Mouse (Mus musculus): Measurements from ENCODE around the gene Fnip2. TPM values are rescaled to one million over a fixed set of nuclear protein-coding genes. Genes with fewer than 3 reads are reported as not detected.

The Fnip2 gene
- polyA plus RNA-seq, 1 experiment from 2014 or later, result 6.9 TPM

GRCm38 (mm10) chr3:79478880-79479279 is 88.7 kb downstream of the Fnip2 start:
- H3K9me3 ChIP-seq (ENCODE audit: control insufficient read depth, low read length), result no peaks in the 10 kb centered on the region
- no peaks in the 10 kb centered on the region for H3K4me1 ChIP-seq (ENCODE audit: control insufficient read depth, insufficient read depth, low read length)
- H3K4me2 ChIP-seq (replicated peaks; ENCODE audit: low read depth, low read length), result no peak overlapping the region
- H3K4me3 ChIP-seq (ENCODE audit: low read length), result no peak overlapping the region
- ATAC-seq (ENCODE audit: low FRiP score, low TSS enrichment), result no peak
- 71% methylated on average over 4 of the region's 4 CpGs for whole genome bisulfite sequencing
- H3K9ac ChIP-seq (ENCODE audit: low read depth, low read length), result no peak overlapping the region
- H3K27me3 ChIP-seq (ENCODE audit: control insufficient read depth, insufficient read depth, low read length), result no peaks in the 10 kb centered on the region
- no peak overlapping the region for H3K27ac ChIP-seq (ENCODE audit: low read depth, low read length)
- H3K36me3 ChIP-seq (ENCODE audit: control insufficient read depth, insufficient read depth, low read length), result peaks cover 23% of the 10 kb centered on the region

DNA sequence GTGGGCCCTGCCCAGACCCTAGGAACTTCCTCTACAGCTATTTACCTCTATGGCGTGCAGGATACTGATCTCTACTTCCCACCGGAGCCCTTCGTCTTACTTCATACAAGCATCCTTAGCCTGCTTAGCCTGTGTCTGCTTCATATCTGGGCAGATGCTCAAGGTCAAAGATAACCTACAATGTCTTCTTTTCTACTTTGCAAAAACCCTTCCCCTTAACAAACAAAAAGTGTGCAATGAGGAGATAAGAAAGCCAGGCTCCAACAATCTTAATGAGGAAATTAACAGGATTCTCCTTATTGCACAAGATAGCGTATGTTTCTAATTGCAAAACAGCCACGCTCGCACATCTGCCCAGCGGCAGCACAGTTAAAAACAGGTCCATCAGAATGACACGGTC is 89.2 kb downstream of the Fnip2 start:
- no peak for ATAC-seq (ENCODE audit: low FRiP score, low TSS enrichment)
- Histone ChIP-seq H3K4me3 (ENCODE audit: low read length) (no peak overlapping the region), H3K4me1 (ENCODE audit: control insufficient read depth, insufficient read depth, low read length) (no peaks in the 10 kb centered on the region), H3K9me3 (ENCODE audit: control insufficient read depth, low read length) (no peaks in the 10 kb centered on the region), H3K36me3 (ENCODE audit: control insufficient read depth, insufficient read depth, low read length) (peaks cover 23% of the 10 kb centered on the region), H3K27ac (ENCODE audit: low read depth, low read length) (no peak overlapping the region), H3K27me3 (ENCODE audit: control insufficient read depth, insufficient read depth, low read length) (no peaks in the 10 kb centered on the region), H3K9ac (ENCODE audit: low read depth, low read length) (no peak overlapping the region), H3K4me2 (replicated peaks; ENCODE audit: low read depth, low read length) (no peak overlapping the region)
- WGBS, result 86% methylated on average over 8 of the region's 8 CpGs

GRCm38 (mm10) chr3:79475980-79476379 is 91.6 kb downstream of the Fnip2 start:
- Histone ChIP-seq H3K4me2 (replicated peaks; ENCODE audit: low read depth, low read length) (no peak overlapping the region), H3K27ac (ENCODE audit: low read depth, low read length) (no peak overlapping the region), H3K27me3 (ENCODE audit: control insufficient read depth, insufficient read depth, low read length) (no peaks in the 10 kb centered on the region), H3K9me3 (ENCODE audit: control insufficient read depth, low read length) (no peaks in the 10 kb centered on the region), H3K36me3 (ENCODE audit: control insufficient read depth, insufficient read depth, low read length) (peaks cover 12% of the 10 kb centered on the region), H3K4me1 (ENCODE audit: control insufficient read depth, insufficient read depth, low read length) (no peaks in the 10 kb centered on the region), H3K9ac (ENCODE audit: low read depth, low read length) (no peak overlapping the region), H3K4me3 (ENCODE audit: low read length) (no peak overlapping the region)
- 85% methylated on average over 2 of the region's 2 CpGs for WGBS
- ATAC-seq (ENCODE audit: low FRiP score, low TSS enrichment), result no peak

DNA sequence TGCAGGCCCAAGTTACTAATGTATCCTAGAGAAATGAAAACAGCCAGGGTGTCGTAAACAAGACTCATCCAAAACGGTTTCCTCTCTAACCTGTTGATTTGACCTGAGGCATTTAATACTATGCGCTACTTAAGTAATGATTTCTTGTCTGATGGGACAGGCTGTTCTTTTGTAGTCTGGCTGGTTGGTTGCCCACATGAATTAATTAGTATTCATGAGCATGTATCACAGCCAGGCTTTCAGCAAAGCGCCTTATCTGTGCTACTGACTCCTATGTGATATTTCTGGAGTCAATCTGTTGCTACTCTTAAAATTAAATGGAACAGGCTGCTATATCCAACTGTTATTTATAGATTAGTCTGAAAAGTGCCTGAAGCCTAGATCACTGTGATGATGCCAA is 92.7 kb downstream of the Fnip2 start:
- Histone ChIP-seq H3K9me3 (ENCODE audit: control insufficient read depth, low read length) (no peaks in the 10 kb centered on the region), H3K4me3 (ENCODE audit: low read length) (no peak overlapping the region), H3K27me3 (ENCODE audit: control insufficient read depth, insufficient read depth, low read length) (no peaks in the 10 kb centered on the region), H3K4me1 (ENCODE audit: control insufficient read depth, insufficient read depth, low read length) (no peaks in the 10 kb centered on the region), H3K27ac (ENCODE audit: low read depth, low read length) (no peak overlapping the region), H3K9ac (ENCODE audit: low read depth, low read length) (no peak overlapping the region), H3K4me2 (replicated peaks; ENCODE audit: low read depth, low read length) (no peak overlapping the region), H3K36me3 (ENCODE audit: control insufficient read depth, insufficient read depth, low read length) (peaks cover 2% of the 10 kb centered on the region; the same call in 1 of the 2 replicates)
- WGBS, result 65% methylated on average over 4 of the region's 4 CpGs
- ATAC-seq (ENCODE audit: low FRiP score, low TSS enrichment), result no peak

DNA sequence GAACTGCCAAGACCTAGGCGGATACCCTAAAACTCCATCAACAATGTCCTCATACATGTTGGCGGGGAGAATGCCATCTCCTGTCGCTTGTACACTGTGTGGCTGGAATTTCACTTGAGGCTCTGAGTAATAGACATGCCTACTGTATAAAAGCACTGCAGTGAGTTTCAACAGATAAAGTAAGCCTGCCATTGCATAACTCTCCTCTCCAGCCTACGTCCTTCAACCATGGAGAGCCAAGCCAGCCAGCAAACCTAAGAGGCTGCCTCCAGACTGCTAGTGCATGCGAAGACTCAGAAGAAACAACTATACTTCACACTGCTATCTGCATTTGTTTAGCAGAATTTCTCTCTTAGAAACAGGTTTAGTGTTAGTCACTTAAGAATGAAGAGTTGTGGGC is 95.2 kb downstream of the Fnip2 start:
- ATAC-seq (ENCODE audit: low FRiP score, low TSS enrichment), result no peak
- H3K4me3 ChIP-seq (ENCODE audit: low read length), result no peak overlapping the region
- H3K27ac ChIP-seq (ENCODE audit: low read depth, low read length), result no peak overlapping the region
- H3K4me2 ChIP-seq (replicated peaks; ENCODE audit: low read depth, low read length), result no peak overlapping the region
- H3K27me3 ChIP-seq (ENCODE audit: control insufficient read depth, insufficient read depth, low read length), result no peaks in the 10 kb centered on the region
- H3K4me1 ChIP-seq (ENCODE audit: control insufficient read depth, insufficient read depth, low read length), result no peaks in the 10 kb centered on the region
- H3K36me3 ChIP-seq (ENCODE audit: control insufficient read depth, insufficient read depth, low read length), result peaks cover 5% of the 10 kb centered on the region; the same call in 1 of the 2 replicates
- H3K9ac ChIP-seq (ENCODE audit: low read depth, low read length), result no peak overlapping the region
- WGBS, result 95% methylated on average over 5 of the region's 5 CpGs
- H3K9me3 ChIP-seq (ENCODE audit: control insufficient read depth, low read length), result no peaks in the 10 kb centered on the region

- peaks cover 7% of the 10 kb centered on the region; the same call in 1 of the 2 replicates for H3K36me3 ChIP-seq (ENCODE audit: control insufficient read depth, insufficient read depth, low read length)
- H3K4me2 ChIP-seq (replicated peaks; ENCODE audit: low read depth, low read length), result no peak overlapping the region
- no peaks in the 10 kb centered on the region for H3K4me1 ChIP-seq (ENCODE audit: control insufficient read depth, insufficient read depth, low read length)
- H3K9ac ChIP-seq (ENCODE audit: low read depth, low read length), result no peak overlapping the region
- H3K4me3 ChIP-seq (ENCODE audit: low read length), result no peak overlapping the region
- no peaks in the 10 kb centered on the region for H3K9me3 ChIP-seq (ENCODE audit: control insufficient read depth, low read length)
- 97% methylated on average over 5 of the region's 5 CpGs for WGBS
- no peaks in the 10 kb centered on the region for H3K27me3 ChIP-seq (ENCODE audit: control insufficient read depth, insufficient read depth, low read length)
- ATAC-seq (ENCODE audit: low FRiP score, low TSS enrichment), result no peak
- no peak overlapping the region for H3K27ac ChIP-seq (ENCODE audit: low read depth, low read length)
Measured at GRCm38 (mm10) chr3:79469440-79469839, 98.2 kb downstream of the Fnip2 start.

GRCm38 (mm10) chr3:79458651-79459275 is 108.8 kb downstream of the Fnip2 start:
- Histone ChIP-seq H3K9ac (ENCODE audit: low read depth, low read length) (no peak overlapping the region), H3K4me1 (ENCODE audit: control insufficient read depth, insufficient read depth, low read length) (no peaks in the 10 kb centered on the region), H3K9me3 (ENCODE audit: control insufficient read depth, low read length) (no peaks in the 10 kb centered on the region), H3K27me3 (ENCODE audit: control insufficient read depth, insufficient read depth, low read length) (no peaks in the 10 kb centered on the region), H3K36me3 (ENCODE audit: control insufficient read depth, insufficient read depth, low read length) (peaks cover 16% of the 10 kb centered on the region; the same call in 1 of the 2 replicates), H3K4me3 (ENCODE audit: low read length) (no peak overlapping the region), H3K4me2 (replicated peaks; ENCODE audit: low read depth, low read length) (no peak overlapping the region), H3K27ac (ENCODE audit: low read depth, low read length) (no peak overlapping the region)
- WGBS, result 90% methylated on average over 14 of the region's 14 CpGs
- no peak for ATAC-seq (ENCODE audit: low FRiP score, low TSS enrichment)

GRCm38 (mm10) chr3:79455761-79456160 is 111.8 kb downstream of the Fnip2 start:
- Histone ChIP-seq H3K27ac (ENCODE audit: low read depth, low read length) (no peak overlapping the region), H3K36me3 (ENCODE audit: control insufficient read depth, insufficient read depth, low read length) (peaks cover 11% of the 10 kb centered on the region; the same call in 1 of the 2 replicates), H3K4me3 (ENCODE audit: low read length) (no peak overlapping the region), H3K27me3 (ENCODE audit: control insufficient read depth, insufficient read depth, low read length) (no peaks in the 10 kb centered on the region), H3K9ac (ENCODE audit: low read depth, low read length) (no peak overlapping the region), H3K9me3 (ENCODE audit: control insufficient read depth, low read length) (no peaks in the 10 kb centered on the region), H3K4me2 (replicated peaks; ENCODE audit: low read depth, low read length) (no peak overlapping the region), H3K4me1 (ENCODE audit: control insufficient read depth, insufficient read depth, low read length) (no peaks in the 10 kb centered on the region)
- ATAC-seq (ENCODE audit: low FRiP score, low TSS enrichment), result no peak
- 33% methylated on average over 11 of the region's 11 CpGs for WGBS

DNA sequence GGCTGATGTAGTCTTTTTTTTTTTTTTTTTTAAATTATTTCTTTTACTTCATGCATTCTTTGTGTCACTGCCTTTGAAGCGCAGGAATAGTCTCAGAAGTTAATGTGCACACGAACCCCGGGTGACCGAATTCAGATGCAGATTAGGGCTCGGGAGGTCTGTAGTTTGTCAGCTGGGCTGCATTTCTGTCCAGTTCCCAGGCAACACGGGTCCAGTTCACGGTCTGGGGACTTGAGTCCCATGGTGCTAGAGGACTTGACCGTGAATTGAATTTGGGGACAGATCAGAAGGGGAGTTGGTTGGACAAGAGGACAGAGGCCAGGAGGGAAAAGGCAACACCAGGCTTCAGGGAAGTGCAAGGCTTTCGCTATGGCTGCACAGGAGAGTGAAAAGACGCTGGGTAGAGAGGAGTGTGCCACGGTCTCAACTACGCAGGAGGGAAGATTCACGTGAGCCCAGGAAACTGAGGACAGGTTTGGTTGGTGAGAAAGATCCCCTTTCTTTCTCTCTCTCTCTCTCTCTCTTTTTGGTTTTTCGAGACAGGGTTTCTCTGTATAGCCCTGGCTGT is 114.8 kb downstream of the Fnip2 start:
- ATAC-seq (ENCODE audit: low FRiP score, low TSS enrichment), result no peak
- Histone ChIP-seq H3K4me1 (ENCODE audit: control insufficient read depth, insufficient read depth, low read length) (no peaks in the 10 kb centered on the region), H3K27ac (ENCODE audit: low read depth, low read length) (no peak overlapping the region), H3K36me3 (ENCODE audit: control insufficient read depth, insufficient read depth, low read length) (no peaks in the 10 kb centered on the region), H3K4me2 (replicated peaks; ENCODE audit: low read depth, low read length) (no peak overlapping the region), H3K4me3 (ENCODE audit: low read length) (no peak overlapping the region), H3K9ac (ENCODE audit: low read depth, low read length) (no peak overlapping the region), H3K27me3 (ENCODE audit: control insufficient read depth, insufficient read depth, low read length) (no peaks in the 10 kb centered on the region), H3K9me3 (ENCODE audit: control insufficient read depth, low read length) (no peaks in the 10 kb centered on the region)
- 87% methylated on average over 14 of the region's 14 CpGs for WGBS
